Comparison of ENCODE assay signal across 15 mouse cellular contexts in genomic region chr15:84258602-84259355, GRCm38 (mm10). TPM values are rescaled to one million over a fixed set of nuclear protein-coding genes. Genes with fewer than 3 reads are reported as not detected.
A peak's percentile ranks its signal among the peaks of the same experiment; 100 is the strongest.
DNase-seq lines count a peak whose midpoint lies in the region; ATAC-seq and TF ChIP-seq lines count a peak whose summit lies in the region.
"Had no signal": no experiment of that assay in that cellular context is flagged by ENCODE, and none has a peak within 500 bp of the region (broad histone marks: within the 10 kb centered on the region; RNA-seq: fewer than 3 reads in every experiment).

No protein-coding gene starts in this region.

- H3K9ac ChIP-seq in midbrain, embryonic 12.5 days (replicated peaks) = no peak overlapping the region
- H3K9ac ChIP-seq: forebrain, embryonic 12.5 days; heart, embryonic 15.5 days; neural tube, embryonic 12.5 days had no signal

- H3K4me2 ChIP-seq in midbrain, embryonic 12.5 days (replicated peaks) = no peak overlapping the region
- H3K4me2 ChIP-seq: forebrain, embryonic 12.5 days; heart, embryonic 15.5 days; neural tube, embryonic 12.5 days had no signal

- TF ChIP-seq CTCF in brain, embryonic 14.5 days (IDR thresholded peaks at IDR 0.05; ENCODE audit: borderline replicate concordance, extremely low read depth, insufficient read depth, insufficient read length) = no peak

- H3K27me3 ChIP-seq in heart, embryonic 10.5 days (ENCODE audit: insufficient read depth, poor library complexity, severe bottlenecking) = no peaks in the 10 kb centered on the region
- no peaks in the 10 kb centered on the region for H3K27me3 ChIP-seq in megakaryocyte, embryonic 14.5 days (replicated peaks)
- peaks cover 65% of the 10 kb centered on the region for H3K27me3 ChIP-seq in midbrain, embryonic 12.5 days
- H3K27me3 ChIP-seq: heart, embryonic 15.5 days; neural tube, embryonic 12.5 days had no signal

- H3K4me3 ChIP-seq in heart, embryonic 10.5 days = no peak overlapping the region
- peak overlapping the region; percentile 93 for H3K4me3 ChIP-seq in megakaryocyte, embryonic 14.5 days (replicated peaks)
- H3K4me3 ChIP-seq in midbrain, embryonic 12.5 days = no peak overlapping the region
- H3K4me3 ChIP-seq: forebrain, embryonic 12.5 days; heart, embryonic 15.5 days; neural tube, embryonic 12.5 days had no signal

- H3K4me1 ChIP-seq in heart, embryonic 10.5 days = peaks cover 81% of the 10 kb centered on the region
- H3K4me1 ChIP-seq in megakaryocyte, embryonic 14.5 days = peaks cover 100% of the 10 kb centered on the region
- H3K4me1 ChIP-seq in midbrain, embryonic 12.5 days = peaks cover 31% of the 10 kb centered on the region

- no peak for TF ChIP-seq POLR2A in brain, embryonic 14.5 days (IDR thresholded peaks at IDR 0.05; ENCODE audit: borderline replicate concordance, extremely low read depth, insufficient read depth, insufficient read length, poor library complexity, severe bottlenecking)

- no peak for ATAC-seq in megakaryocyte, adult 5-6 weeks (ENCODE audit: poor library complexity, severe bottlenecking)
- no peak for ATAC-seq in midbrain, embryonic 12.5 days (ENCODE audit: low FRiP score, low read depth)

- peaks cover 5% of the 10 kb centered on the region; the same call in 1 of the 2 replicates for H3K36me3 ChIP-seq in heart, embryonic 10.5 days
- peaks cover 67% of the 10 kb centered on the region for H3K36me3 ChIP-seq in megakaryocyte, embryonic 14.5 days (replicated peaks; ENCODE audit: low read length)
- H3K36me3 ChIP-seq in midbrain, embryonic 12.5 days = no peaks in the 10 kb centered on the region
- H3K36me3 ChIP-seq: forebrain, embryonic 12.5 days; G1E; heart, embryonic 15.5 days; neural tube, embryonic 12.5 days had no signal

- H3K27ac ChIP-seq in heart, embryonic 10.5 days = peak overlapping the region; percentile 56
- peak overlapping the region; percentile 72 for H3K27ac ChIP-seq in midbrain, embryonic 12.5 days (replicated peaks)
- H3K27ac ChIP-seq: forebrain, embryonic 12.5 days; heart, embryonic 15.5 days; neural tube, embryonic 12.5 days had no signal

- H3K9me3 ChIP-seq in heart, embryonic 10.5 days = no peaks in the 10 kb centered on the region
- no peaks in the 10 kb centered on the region for H3K9me3 ChIP-seq in megakaryocyte, embryonic 14.5 days
- H3K9me3 ChIP-seq in midbrain, embryonic 12.5 days = no peaks in the 10 kb centered on the region
- H3K9me3 ChIP-seq: forebrain, embryonic 12.5 days; heart, embryonic 15.5 days; neural tube, embryonic 12.5 days had no signal

- DNase-seq in heart, embryonic 10.5 days (ENCODE audit: low spot score) = no peak
- no peak for DNase-seq in heart, postnatal 4 days
- peak; percentile 41 for DNase-seq in brain, embryonic 14.5 days (ENCODE audit: low read depth)
- DNase-seq in frontal cortex, postnatal 14 days (ENCODE audit: low spot score in 2 of 2) = no peak
- DNase-seq in right cerebral cortex, postnatal 25 days = no peak
- DNase-seq: cerebellum, postnatal 36 days; kidney, adult 8-10 months; lung, adult 2 months had no signal

- whole genome bisulfite sequencing in heart, embryonic 10.5 days = 70% methylated on average over 9 of the region's 9 CpGs
- 46% methylated on average over 9 of the region's 9 CpGs for WGBS in midbrain, embryonic 12.5 days

RNA-seq across cellular contexts. Expression of gene Parvb, which starts 26.9 kb away (rescaled TPM):
- 12.8 and 17.6 TPM in 2 replicates for polyA plus RNA-seq in heart, embryonic 10.5 days (2016; fragmentation: Nextera tagmentation; extraction: Ambion mirVana)
- total RNA-seq in heart, postnatal 4 days (2021) = 100 to 1,000 TPM; 172 to 177 TPM
- 524 and 845 TPM in 2 replicates for polyA plus RNA-seq in megakaryocyte, embryonic 14.5 days (2012; ENCODE audit: insufficient read depth, low replicate concordance)
- 32.7 and 38.8 TPM in 2 replicates for total RNA-seq in megakaryocyte, adult 5-6 weeks (2015)
- 9.5 and 10.6 TPM in 2 replicates for total RNA-seq in megakaryocyte, adult 5-6 weeks (2017)
- polyA plus RNA-seq in brain, embryonic 14.5 days (2012; rRNA removed) = 11.5 and 19.3 TPM in 2 replicates
- 5.9 and 6.5 TPM in 2 replicates for polyA plus RNA-seq in midbrain, embryonic 12.5 days (2016; fragmentation: Nextera tagmentation; extraction: Ambion mirVana)

Comparison
In these comparisons a context has a peak if more than half of its experiments do, and no peak if none do; other contexts are left out.
1. RNA of gene Parvb, which starts 26.9 kb away (polyA plus RNA-seq): 524 to 845 TPM in megakaryocyte, embryonic 14.5 days; 11.5 to 19.3 TPM in brain, embryonic 14.5 days, 12.8 to 17.6 TPM in heart, embryonic 10.5 days and 5.9 to 6.5 TPM in midbrain, embryonic 12.5 days; every median in the first group is over 10 times any median in the second.